Mouse (Mus musculus): ENCODE measurements at regions not wholly inside any gene's neighbourhood (a gene's known extent, or its start where the extent isn't known, plus 50 kb on each side); places are given as distances from the start of the nearest gene placed in this dataset.

DNA sequence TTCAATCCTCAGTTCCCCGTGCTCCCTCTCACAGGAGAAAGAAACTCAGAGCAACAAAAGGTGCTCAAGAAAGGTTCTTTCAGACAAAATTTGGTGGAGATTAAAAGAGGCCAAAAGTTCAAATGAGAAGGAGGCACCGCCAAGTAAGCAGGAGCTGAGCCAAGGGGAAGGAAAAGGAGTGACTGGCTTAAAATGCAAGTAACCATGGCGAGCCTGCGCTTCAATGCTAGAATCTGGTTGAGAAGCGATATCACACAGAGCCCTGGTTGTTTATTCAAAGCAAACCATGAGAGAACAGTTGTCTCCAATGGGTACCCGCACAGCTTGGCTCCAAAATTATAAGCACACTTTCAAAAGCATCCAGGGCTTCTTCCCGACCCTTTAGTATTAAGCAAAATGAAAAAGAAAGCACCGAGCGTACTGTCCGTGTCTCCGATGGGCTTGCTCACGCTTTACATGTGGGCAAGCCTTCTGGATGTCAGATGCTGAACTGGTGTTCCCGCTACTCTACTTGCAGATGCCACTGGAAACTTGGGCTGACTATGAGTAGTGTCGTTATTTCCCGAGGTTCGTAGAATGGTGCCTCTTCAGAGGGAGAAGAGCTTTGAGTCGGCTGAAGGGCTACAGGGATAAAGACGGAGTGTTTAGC lies 552.9 kb upstream of the Id4 start:
- 46% methylated on average over 18 of the region's 18 CpGs for WGBS
- Histone ChIP-seq H3K9me3 (replicated peaks) (no peaks in the 10 kb centered on the region), H3K4me2 (no peak overlapping the region), H3K36me3 (no peaks in the 10 kb centered on the region), H3K27me3 (replicated peaks) (no peaks in the 10 kb centered on the region), H3K4me3 (replicated peaks) (no peak overlapping the region), H3K27ac (replicated peaks) (peak overlapping the region; percentile 67), H3K9ac (replicated peaks) (no peak overlapping the region), H3K4me1 (no peaks in the 10 kb centered on the region)
- peak; percentile 69; the same call in 1 of the 2 replicates for ATAC-seq (ENCODE audit: low FRiP score)

DNA sequence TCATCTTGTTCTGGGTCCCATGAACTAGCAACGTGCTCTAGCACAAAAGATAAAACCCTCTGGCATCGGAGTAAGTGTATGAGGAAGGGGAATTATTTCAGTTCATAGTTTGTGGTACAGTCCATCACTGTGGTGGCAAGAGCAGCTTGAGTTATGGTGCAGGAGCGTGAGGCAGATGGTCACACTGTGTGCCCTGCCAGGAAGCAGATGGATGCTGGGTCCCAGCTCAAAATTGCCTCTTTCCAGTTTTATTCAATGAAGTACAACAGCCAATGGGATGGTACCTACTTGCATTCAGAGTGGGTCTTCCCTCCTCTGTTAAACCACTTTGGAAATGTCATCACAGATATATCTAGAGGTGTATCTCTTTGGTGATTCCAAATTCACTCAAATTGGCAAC lies 551.7 kb upstream of the Id4 start:
- no peak overlapping the region for H3K4me3 ChIP-seq (replicated peaks)
- no peak for ATAC-seq (ENCODE audit: low FRiP score)
- no peaks in the 10 kb centered on the region for H3K9me3 ChIP-seq (replicated peaks)
- H3K4me2 ChIP-seq = no peak overlapping the region
- H3K4me1 ChIP-seq = no peaks in the 10 kb centered on the region
- no peak overlapping the region for H3K9ac ChIP-seq (replicated peaks)
- H3K27me3 ChIP-seq (replicated peaks) = no peaks in the 10 kb centered on the region
- WGBS = 91% methylated on average over 3 of the region's 3 CpGs
- no peak overlapping the region for H3K27ac ChIP-seq (replicated peaks)
- no peaks in the 10 kb centered on the region for H3K36me3 ChIP-seq

DNA sequence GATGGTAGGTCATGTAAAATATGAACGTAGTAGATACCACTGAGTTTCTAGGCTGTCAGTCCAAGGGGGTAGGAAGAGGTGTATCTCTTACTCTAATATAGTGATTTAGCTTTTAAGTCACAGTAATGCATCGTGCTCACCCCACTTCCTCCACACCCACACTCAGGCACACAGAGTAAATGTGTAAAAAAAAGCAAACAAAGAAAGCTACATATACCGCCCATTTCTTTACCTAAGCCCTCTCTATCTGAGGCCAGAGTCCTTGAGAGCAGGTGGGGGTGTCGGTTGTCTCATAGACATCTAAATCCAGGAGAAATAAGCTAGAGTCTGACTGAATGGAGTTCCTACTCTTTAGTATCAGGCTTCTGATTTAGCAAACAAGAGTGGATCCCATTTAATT lies 548.5 kb upstream of the Id4 start:
- Histone ChIP-seq H3K27ac (replicated peaks) (no peak overlapping the region), H3K4me2 (no peak overlapping the region), H3K27me3 (replicated peaks) (no peaks in the 10 kb centered on the region), H3K9ac (replicated peaks) (no peak overlapping the region), H3K36me3 (no peaks in the 10 kb centered on the region), H3K4me1 (no peaks in the 10 kb centered on the region), H3K4me3 (replicated peaks) (no peak overlapping the region), H3K9me3 (replicated peaks) (no peaks in the 10 kb centered on the region)
- ATAC-seq (ENCODE audit: low FRiP score) = no peak
- 91% methylated on average over 4 of the region's 4 CpGs for WGBS

DNA sequence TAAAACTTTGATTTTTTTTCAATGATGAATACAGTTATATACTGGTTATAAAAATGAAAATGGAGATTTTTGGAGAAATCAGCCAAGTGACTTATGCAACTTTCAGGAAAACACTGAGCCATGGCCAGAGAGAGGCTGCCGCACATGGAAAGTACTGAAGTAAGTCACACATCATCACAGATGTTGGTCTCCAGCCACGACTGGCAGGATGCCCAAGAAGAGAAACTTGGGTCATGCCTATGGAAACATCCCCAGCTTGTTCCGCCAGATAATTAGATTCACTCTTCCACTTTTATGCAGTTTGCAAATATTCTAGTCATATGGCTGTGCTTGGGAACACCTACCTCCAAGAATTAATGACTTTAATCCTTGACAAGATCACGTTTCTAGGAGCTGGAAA lies 544.8 kb upstream of the Id4 start:
- 74% methylated on average over 4 of the region's 4 CpGs for WGBS
- Histone ChIP-seq H3K9me3 (replicated peaks) (no peaks in the 10 kb centered on the region), H3K4me3 (replicated peaks) (no peak overlapping the region), H3K4me1 (no peaks in the 10 kb centered on the region), H3K36me3 (no peaks in the 10 kb centered on the region), H3K27ac (replicated peaks) (no peak overlapping the region), H3K4me2 (no peak overlapping the region), H3K27me3 (replicated peaks) (no peaks in the 10 kb centered on the region), H3K9ac (replicated peaks) (no peak overlapping the region)
- no peak for ATAC-seq (ENCODE audit: low FRiP score)

DNA sequence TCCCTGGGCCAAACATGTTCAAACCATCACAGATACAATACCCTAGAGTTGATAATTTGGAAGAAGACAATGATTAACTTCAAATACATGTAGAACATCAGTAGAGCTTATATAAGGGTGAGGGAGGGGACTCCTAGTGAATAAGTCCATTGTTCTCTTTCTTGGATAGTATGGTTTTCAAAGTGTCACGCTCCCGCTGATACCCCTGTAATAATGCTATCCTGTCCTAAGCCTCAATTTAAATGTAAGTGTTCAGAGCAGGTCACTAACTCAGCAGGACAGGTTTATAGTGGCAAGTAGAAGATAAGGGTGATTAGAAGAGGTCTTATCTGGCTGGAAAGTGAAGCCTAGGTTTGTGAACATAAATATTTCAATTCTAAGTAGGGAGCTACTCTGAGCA lies 540.4 kb upstream of the Id4 start:
- Histone ChIP-seq H3K27me3 (replicated peaks) (no peaks in the 10 kb centered on the region), H3K4me2 (no peak overlapping the region), H3K9me3 (replicated peaks) (no peaks in the 10 kb centered on the region), H3K4me1 (no peaks in the 10 kb centered on the region), H3K36me3 (no peaks in the 10 kb centered on the region), H3K9ac (replicated peaks) (no peak overlapping the region), H3K27ac (replicated peaks) (no peak overlapping the region), H3K4me3 (replicated peaks) (no peak overlapping the region)
- ATAC-seq (ENCODE audit: low FRiP score) = no peak
- 86% methylated on average over 2 of the region's 2 CpGs for WGBS

DNA sequence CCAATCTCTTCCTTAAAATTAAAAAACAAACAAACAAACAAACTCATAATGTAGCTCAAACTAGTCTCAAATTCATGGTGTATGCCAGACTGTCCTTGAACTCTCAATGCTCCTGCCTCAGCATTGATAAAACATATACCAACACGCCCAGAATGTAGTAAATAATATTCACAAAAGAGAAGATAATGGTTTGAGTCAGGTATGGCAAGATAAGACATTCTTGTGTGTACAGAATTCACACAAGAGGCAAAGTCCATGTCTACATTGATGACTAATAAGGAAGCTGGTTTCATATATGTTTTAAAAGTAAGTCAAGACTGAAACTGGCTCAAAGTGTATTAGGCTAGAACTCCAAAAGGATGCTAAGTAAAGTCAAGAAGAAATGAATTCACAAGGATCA lies 526.6 kb upstream of the Id4 start:
- 83% methylated on average over 1 of the region's 1 CpGs for WGBS

DNA sequence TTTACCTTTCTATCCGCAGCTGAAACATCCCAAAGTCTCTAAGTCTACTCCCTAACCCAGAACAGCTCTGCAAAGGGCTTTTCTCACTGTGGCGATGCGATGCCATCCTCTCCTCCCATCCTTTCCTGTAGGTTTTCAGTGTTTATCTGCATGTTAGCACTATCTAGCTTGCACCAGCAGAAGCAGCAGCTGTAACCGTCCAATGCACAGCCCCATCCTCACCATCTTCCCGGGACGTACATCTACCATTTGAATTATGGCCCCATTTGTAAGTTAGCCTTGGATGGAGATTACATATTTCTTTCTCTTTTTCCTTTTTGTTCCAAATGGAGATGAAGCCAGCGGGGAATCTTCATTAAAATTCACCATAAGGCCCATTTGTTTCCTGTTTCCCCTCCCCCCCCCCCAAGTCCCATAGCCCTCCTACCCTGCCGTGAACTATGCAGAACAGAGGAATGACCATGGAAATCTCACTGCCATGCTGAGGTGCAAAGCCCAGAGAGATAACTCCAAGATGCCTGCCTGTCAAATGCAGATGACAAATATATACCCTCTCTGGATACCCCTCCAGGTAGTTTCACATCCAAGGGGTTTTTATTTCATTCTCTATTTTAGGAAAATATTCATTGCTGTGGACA lies 525.5 kb upstream of the Id4 start:
- ATAC-seq (ENCODE audit: low FRiP score) = no peak
- Histone ChIP-seq H3K4me1 (no peaks in the 10 kb centered on the region), H3K36me3 (no peaks in the 10 kb centered on the region), H3K9me3 (replicated peaks) (no peaks in the 10 kb centered on the region), H3K27me3 (replicated peaks) (no peaks in the 10 kb centered on the region), H3K4me3 (replicated peaks) (no peak overlapping the region), H3K9ac (replicated peaks) (no peak overlapping the region), H3K4me2 (no peak overlapping the region), H3K27ac (replicated peaks) (no peak overlapping the region)
- 42% methylated on average over 8 of the region's 8 CpGs for WGBS

More for the DNA sequence above, 526.6 kb upstream of the Id4 start:
- H3K4me1 ChIP-seq = no peaks in the 10 kb centered on the region
- H3K9me3 ChIP-seq (replicated peaks) = no peaks in the 10 kb centered on the region
- H3K27ac ChIP-seq (replicated peaks) = no peak overlapping the region
- H3K4me3 ChIP-seq (replicated peaks) = no peak overlapping the region
- H3K36me3 ChIP-seq = no peaks in the 10 kb centered on the region
- no peak overlapping the region for H3K4me2 ChIP-seq
- no peaks in the 10 kb centered on the region for H3K27me3 ChIP-seq (replicated peaks)
- no peak overlapping the region for H3K9ac ChIP-seq (replicated peaks)
- ATAC-seq (ENCODE audit: low FRiP score) = no peak

DNA sequence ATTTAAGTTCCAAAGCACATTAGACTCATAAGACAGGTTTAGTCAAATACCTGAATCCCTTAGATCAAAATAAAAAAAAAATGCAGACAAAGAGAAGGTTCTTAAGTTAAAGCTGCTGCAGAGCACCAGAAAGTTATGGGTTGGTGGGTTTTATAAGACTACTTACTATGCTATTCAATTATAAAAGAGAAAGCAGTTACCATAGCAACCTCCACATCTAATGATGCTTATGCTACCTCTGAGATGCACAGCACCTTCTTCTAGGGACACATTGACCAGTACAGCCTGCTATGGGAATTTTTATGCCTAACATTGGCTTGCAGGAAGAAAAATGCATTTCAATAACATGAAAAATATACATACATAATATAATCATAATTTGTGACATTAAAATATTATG lies 512.1 kb upstream of the Id4 start:
- Histone ChIP-seq H3K4me1 (0 out of 2 replicates have a peak, but pooled peaks cover 7% of the 10 kb centered on the region), H3K9ac (replicated peaks) (no peak overlapping the region), H3K4me3 (replicated peaks) (no peak overlapping the region), H3K27ac (replicated peaks) (no peak overlapping the region), H3K36me3 (no peaks in the 10 kb centered on the region), H3K4me2 (no peak overlapping the region), H3K27me3 (replicated peaks) (no peaks in the 10 kb centered on the region), H3K9me3 (replicated peaks) (no peaks in the 10 kb centered on the region)
- ATAC-seq (ENCODE audit: low FRiP score) = no peak

DNA sequence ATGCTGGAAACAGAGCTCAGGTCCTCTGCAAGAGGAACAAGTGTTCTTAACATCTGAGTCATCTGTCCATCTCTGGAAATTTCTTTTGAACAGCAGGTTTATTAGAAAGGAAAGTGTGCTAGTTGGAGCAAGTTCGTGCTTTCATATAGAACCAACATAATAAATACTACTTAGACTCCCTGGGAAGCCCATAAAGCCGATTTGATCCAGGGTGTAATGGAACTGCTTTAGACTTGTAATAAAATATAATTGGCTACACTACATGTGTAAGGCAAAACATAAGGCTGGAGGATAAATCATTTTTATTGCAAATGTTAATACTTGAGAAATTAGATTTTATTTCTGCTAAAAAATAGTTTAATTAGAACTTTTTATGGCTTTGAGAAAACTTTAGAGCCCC lies 510.0 kb upstream of the Id4 start:
- H3K4me2 ChIP-seq = no peak overlapping the region
- no peaks in the 10 kb centered on the region for H3K27me3 ChIP-seq (replicated peaks)
- H3K36me3 ChIP-seq = no peaks in the 10 kb centered on the region
- no peak overlapping the region for H3K4me3 ChIP-seq (replicated peaks)
- H3K9me3 ChIP-seq (replicated peaks) = no peaks in the 10 kb centered on the region
- H3K27ac ChIP-seq (replicated peaks) = no peak overlapping the region
- WGBS = 28% methylated on average over 2 of the region's 2 CpGs
- no peak for ATAC-seq (ENCODE audit: low FRiP score)
- H3K9ac ChIP-seq (replicated peaks) = no peak overlapping the region
- 0 out of 2 replicates have a peak, but pooled peaks cover 7% of the 10 kb centered on the region for H3K4me1 ChIP-seq

DNA sequence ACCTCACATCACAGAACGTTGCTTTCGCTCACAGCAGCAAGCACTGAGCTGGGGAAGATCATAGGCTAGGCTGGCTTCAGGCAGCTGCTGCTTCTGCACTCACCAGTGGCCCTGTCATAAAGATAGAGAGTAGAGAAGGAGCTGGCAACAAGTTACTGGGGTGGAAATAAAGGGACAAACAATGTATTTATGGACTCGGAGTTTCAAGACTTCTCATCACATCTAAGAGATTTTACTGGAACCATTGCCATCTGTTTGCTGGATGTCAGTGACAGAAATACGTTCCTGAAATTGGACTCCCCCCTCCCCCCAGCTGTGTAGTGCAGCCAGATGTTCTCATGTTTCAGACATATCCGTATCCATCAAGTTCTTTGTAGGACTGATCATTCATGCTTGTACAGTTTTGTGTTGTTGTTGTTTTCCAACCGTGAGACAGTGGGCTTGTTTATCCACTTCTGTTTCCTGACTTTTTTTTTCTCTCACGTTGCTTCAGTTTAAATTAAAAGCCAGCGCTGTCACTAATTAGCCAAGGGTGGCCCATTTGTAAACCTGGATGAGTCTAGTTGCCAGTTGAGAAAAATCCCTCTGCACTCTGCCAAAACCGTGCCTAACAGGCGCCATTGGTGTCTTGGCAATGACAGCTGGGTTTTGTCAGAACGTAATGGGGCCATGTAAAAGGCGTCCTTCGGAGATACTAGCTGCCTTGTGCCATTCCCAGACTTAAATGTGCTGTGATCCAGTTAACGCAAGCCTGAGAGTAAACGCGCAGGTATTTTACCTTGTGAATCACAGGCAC lies 496.0 kb upstream of the Id4 start:
- Histone ChIP-seq H3K4me2 (peak overlapping the region; percentile 3; the same call in 1 of the 2 replicates), H3K27me3 (replicated peaks) (no peaks in the 10 kb centered on the region), H3K9me3 (replicated peaks) (no peaks in the 10 kb centered on the region), H3K4me3 (replicated peaks) (no peak overlapping the region), H3K9ac (replicated peaks) (no peak overlapping the region), H3K36me3 (no peaks in the 10 kb centered on the region), H3K27ac (replicated peaks) (0 out of 2 replicates have a peak overlapping the region, but pooled peaks have one; percentile 13), H3K4me1 (peaks cover 6% of the 10 kb centered on the region)
- WGBS = 53% methylated on average over 16 of the region's 16 CpGs
- ATAC-seq (ENCODE audit: low FRiP score) = no peak

DNA sequence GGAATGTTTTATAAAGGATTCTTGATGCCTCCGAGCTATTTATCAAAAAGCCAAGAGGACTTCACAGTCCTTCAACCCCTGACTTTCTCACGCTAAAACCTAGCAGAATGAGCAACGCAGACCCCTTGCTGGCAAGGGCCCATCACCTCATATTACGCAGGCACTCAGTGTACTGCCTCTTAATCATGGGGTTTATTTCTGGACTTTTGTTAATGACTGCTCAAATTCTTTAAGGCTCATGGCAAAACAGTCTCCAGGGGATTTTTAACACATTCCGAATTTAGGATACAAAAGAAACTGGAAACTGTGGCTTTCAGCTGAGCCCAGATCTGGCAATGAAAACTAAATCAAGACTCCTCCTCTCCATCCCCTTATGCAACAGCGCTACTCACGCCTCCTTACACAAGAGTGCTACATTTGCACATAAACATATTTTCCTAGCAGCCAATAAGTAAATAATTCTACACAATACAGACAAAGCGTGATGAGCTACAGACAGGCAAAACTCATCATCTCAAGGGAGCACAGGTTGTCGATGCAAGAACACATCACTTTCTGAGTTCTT lies 492.0 kb upstream of the Id4 start:
- H3K9ac ChIP-seq (replicated peaks) = no peak overlapping the region
- no peaks in the 10 kb centered on the region for H3K36me3 ChIP-seq
- peaks cover 6% of the 10 kb centered on the region for H3K4me1 ChIP-seq
- ATAC-seq (ENCODE audit: low FRiP score) = no peak
- no peak overlapping the region for H3K27ac ChIP-seq (replicated peaks)
- no peaks in the 10 kb centered on the region for H3K27me3 ChIP-seq (replicated peaks)
- H3K4me2 ChIP-seq = no peak overlapping the region
- H3K4me3 ChIP-seq (replicated peaks) = no peak overlapping the region
- 84% methylated on average over 9 of the region's 9 CpGs for WGBS
- no peaks in the 10 kb centered on the region for H3K9me3 ChIP-seq (replicated peaks)

Data from neural tube, embryonic 15.5 days (tissue).